Mouse (Mus musculus) cortical plate, adult 2 months (tissue): ENCODE results near the gene Katnal1.

Experiments
- CTCF ChIP-seq: fragments of 200-500 bp; IDR thresholded peaks from 2 replicates; pipeline ENCODE4 v1.5.1; 2011; ENCODE audit warnings: mild to moderate bottlenecking, control low read depth, low read length; ENCODE audit not compliant: insufficient read depth; ENCODE audit errors: extremely low read depth
- POLR2A ChIP-seq: fragments of 200-500 bp; IDR thresholded peaks from 2 replicates; pipeline ENCODE4 v1.6.1; 2011; ENCODE audit warnings: mild to moderate bottlenecking, low read length, control low read depth; ENCODE audit not compliant: insufficient read depth; ENCODE audit errors: extremely low read depth

GRCm38 (mm10) chr5:148847032-148847431, 82.1 kb downstream of the Katnal1 start:
- no peak for TF ChIP-seq POLR2A
- TF ChIP-seq CTCF: no peak
